Mouse (Mus musculus): ENCODE measurements at regions not wholly inside any gene's neighbourhood (a gene's known extent, or its start where the extent isn't known, plus 50 kb on each side); places are given as distances from the start of the nearest gene placed in this dataset.

DNA sequence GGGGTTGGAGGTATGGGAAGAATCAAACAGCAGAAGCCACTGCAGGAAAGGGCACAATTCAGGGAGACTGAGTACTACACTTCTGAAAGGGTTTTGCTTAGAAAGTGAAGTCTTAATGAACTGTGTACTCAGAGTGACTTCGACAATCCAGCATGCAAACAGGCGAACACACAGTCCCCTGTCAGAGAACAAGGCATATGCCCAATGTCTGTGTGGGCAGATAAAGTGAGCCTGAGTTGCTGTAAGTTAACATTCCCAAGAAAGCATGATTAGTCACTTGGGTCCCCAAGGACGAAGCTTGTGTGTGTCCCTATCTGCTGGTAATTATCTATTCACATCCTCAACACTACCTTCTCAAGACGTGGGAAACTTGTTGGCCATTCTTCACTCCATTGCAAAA, 115.2 kb upstream of the Nav3 start:
- Histone ChIP-seq H3K27me3 (ENCODE audit: insufficient read depth, low read length) (no peaks in the 10 kb centered on the region), H3K36me3 (ENCODE audit: insufficient read depth, low read length) (no peaks in the 10 kb centered on the region), H3K9me3 (ENCODE audit: low read length) (no peaks in the 10 kb centered on the region), H3K4me3 (replicated peaks; ENCODE audit: low read length) (no peak overlapping the region), H3K4me1 (replicated peaks; ENCODE audit: low read depth, low read length) (no peaks in the 10 kb centered on the region)
- TF ChIP-seq NANOG (IDR thresholded peaks at IDR 0.05; ENCODE audit: borderline replicate concordance, low read length) (no peak), POU5F1 (IDR thresholded peaks at IDR 0.05; ENCODE audit: borderline replicate concordance, low read length) (no peak), CTCF (conservative IDR thresholded peaks at IDR 0.05; ENCODE audit: low read length) (no peak)

DNA sequence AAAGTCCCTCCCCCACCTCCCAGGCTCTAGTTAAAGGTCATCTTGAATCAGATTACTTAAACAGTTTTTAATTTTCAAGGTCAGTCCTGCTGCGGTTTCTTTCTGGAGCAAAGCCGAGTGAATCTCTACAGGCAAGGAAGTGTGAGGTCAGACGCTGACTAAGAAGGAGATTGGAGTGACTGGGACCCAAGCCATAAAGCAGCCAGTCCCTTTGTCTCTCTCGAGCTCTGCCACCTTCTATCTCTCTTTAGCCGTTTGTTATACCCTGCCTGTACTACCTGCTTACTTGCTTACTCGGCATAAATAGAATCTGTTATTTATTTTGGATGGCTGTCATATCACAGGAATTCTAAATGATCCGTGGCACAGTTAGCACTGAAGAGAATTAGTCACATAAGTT, 117.5 kb upstream of the Nav3 start:
- Histone ChIP-seq H3K9me3 (ENCODE audit: low read length) (no peaks in the 10 kb centered on the region), H3K4me1 (replicated peaks; ENCODE audit: low read depth, low read length) (no peaks in the 10 kb centered on the region), H3K36me3 (ENCODE audit: insufficient read depth, low read length) (no peaks in the 10 kb centered on the region), H3K27me3 (ENCODE audit: insufficient read depth, low read length) (no peaks in the 10 kb centered on the region), H3K4me3 (replicated peaks; ENCODE audit: low read length) (no peak overlapping the region)
- TF ChIP-seq POU5F1 (IDR thresholded peaks at IDR 0.05; ENCODE audit: borderline replicate concordance, low read length) (no peak), CTCF (conservative IDR thresholded peaks at IDR 0.05; ENCODE audit: low read length) (no peak), NANOG (IDR thresholded peaks at IDR 0.05; ENCODE audit: borderline replicate concordance, low read length) (no peak)

DNA sequence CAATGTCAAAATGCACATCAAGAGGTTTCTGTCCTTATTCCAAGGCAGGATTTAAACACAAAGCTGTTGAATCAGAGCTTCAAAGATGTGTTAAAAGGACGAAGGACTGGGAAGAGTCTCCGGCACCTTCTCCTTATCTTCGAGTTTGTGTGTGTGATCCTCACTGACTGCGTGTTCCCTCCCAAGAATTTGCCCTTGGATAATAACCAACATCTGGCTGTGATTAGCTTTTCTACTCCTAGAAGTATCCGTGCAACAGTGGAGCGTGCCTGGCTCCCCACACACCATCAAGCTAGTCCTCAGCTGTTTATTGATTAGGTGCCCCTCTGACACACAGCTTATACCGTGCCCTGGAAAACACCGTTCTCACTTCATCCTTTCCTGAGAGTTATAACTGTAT, 130.0 kb upstream of the Nav3 start:
- Histone ChIP-seq H3K36me3 (ENCODE audit: insufficient read depth, low read length) (no peaks in the 10 kb centered on the region), H3K4me3 (replicated peaks; ENCODE audit: low read length) (no peak overlapping the region), H3K27me3 (ENCODE audit: insufficient read depth, low read length) (no peaks in the 10 kb centered on the region), H3K9me3 (ENCODE audit: low read length) (no peaks in the 10 kb centered on the region), H3K4me1 (replicated peaks; ENCODE audit: low read depth, low read length) (no peaks in the 10 kb centered on the region)
- no peak for TF ChIP-seq POU5F1 (IDR thresholded peaks at IDR 0.05; ENCODE audit: borderline replicate concordance, low read length)
- TF ChIP-seq CTCF (conservative IDR thresholded peaks at IDR 0.05; ENCODE audit: low read length): no peak
- no peak for TF ChIP-seq NANOG (IDR thresholded peaks at IDR 0.05; ENCODE audit: borderline replicate concordance, low read length)

DNA sequence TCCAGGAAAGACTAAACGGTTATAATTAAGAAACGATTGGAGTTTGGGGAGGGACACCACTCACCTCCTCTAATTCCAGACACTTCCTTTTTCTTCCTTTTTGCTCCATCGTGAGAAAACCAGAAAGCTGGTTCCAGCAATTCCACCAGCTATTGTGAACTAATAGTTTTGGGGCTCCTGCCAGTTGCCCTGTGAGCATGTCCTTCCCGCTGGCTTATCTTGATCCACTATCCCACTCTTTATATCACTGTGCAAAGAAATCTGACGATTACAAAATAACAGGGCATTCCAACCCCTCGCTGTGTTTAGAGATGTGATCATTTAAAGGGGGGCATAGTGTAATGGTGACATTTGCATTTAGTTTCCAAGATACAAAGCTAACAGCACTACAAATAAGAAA, 130.5 kb upstream of the Nav3 start:
- H3K27me3 ChIP-seq (ENCODE audit: insufficient read depth, low read length): no peaks in the 10 kb centered on the region
- no peak overlapping the region for H3K4me3 ChIP-seq (replicated peaks; ENCODE audit: low read length)
- H3K36me3 ChIP-seq (ENCODE audit: insufficient read depth, low read length): no peaks in the 10 kb centered on the region
- no peaks in the 10 kb centered on the region for H3K9me3 ChIP-seq (ENCODE audit: low read length)
- no peaks in the 10 kb centered on the region for H3K4me1 ChIP-seq (replicated peaks; ENCODE audit: low read depth, low read length)
- TF ChIP-seq CTCF (conservative IDR thresholded peaks at IDR 0.05; ENCODE audit: low read length) (no peak), POU5F1 (IDR thresholded peaks at IDR 0.05; ENCODE audit: borderline replicate concordance, low read length) (no peak), NANOG (IDR thresholded peaks at IDR 0.05; ENCODE audit: borderline replicate concordance, low read length) (no peak)

DNA sequence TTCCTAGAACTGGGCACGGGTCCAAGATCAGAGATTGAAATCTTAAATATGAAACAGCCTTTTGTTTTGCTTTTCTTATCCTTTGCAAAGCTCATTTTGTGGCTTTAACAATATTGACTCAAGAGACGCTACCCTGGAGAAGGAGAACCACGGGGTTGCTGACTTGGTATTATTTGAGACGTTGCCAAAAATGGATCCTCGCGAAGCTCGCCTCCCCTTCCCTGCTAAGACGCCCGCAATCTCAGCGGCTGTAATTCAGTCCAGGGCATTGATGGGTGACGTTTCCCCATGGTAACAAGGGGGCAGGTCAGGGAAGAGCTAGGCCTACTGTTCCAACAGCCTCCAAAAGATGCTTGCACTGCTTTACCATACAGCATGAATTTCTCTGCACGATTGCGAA, 131.5 kb upstream of the Nav3 start:
- H3K36me3 ChIP-seq (ENCODE audit: insufficient read depth, low read length): no peaks in the 10 kb centered on the region
- no peak overlapping the region for H3K4me3 ChIP-seq (replicated peaks; ENCODE audit: low read length)
- no peak for TF ChIP-seq CTCF (conservative IDR thresholded peaks at IDR 0.05; ENCODE audit: low read length)
- no peak for TF ChIP-seq NANOG (IDR thresholded peaks at IDR 0.05; ENCODE audit: borderline replicate concordance, low read length)
- no peak for TF ChIP-seq POU5F1 (IDR thresholded peaks at IDR 0.05; ENCODE audit: borderline replicate concordance, low read length)

DNA sequence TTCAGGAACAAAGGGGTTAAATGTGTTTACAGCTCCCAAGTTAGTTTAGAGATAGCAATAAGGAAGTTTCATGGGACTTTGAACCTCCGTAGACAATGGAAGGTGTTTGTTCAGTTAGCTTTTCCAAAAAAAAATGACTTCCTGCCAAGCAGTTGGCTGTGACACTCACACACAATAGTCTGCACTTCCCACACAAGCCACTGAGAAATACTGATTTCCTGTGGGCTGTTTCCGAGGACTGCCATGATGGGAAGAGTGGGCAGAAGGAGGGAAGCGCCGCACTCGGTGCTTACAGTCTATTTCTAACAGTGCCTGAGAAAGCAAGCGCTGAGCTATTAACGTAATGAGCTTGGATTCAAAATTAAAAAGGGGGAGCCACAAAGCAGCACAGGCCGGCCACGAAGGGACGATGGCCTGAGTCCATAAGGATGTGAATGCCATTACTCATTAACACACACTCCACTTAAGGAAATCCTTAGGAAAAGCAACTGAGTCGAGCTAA, 144.4 kb upstream of the Nav3 start:
- no peaks in the 10 kb centered on the region for H3K9me3 ChIP-seq (ENCODE audit: low read length)
- H3K27me3 ChIP-seq (ENCODE audit: insufficient read depth, low read length): no peaks in the 10 kb centered on the region
- no peak for TF ChIP-seq POU5F1 (IDR thresholded peaks at IDR 0.05; ENCODE audit: borderline replicate concordance, low read length)
- H3K36me3 ChIP-seq (ENCODE audit: insufficient read depth, low read length): no peaks in the 10 kb centered on the region
- no peak overlapping the region for H3K4me3 ChIP-seq (replicated peaks; ENCODE audit: low read length)
- no peaks in the 10 kb centered on the region for H3K4me1 ChIP-seq (replicated peaks; ENCODE audit: low read depth, low read length)

More for the DNA sequence above, 131.5 kb upstream of the Nav3 start:
- H3K27me3 ChIP-seq (ENCODE audit: insufficient read depth, low read length): no peaks in the 10 kb centered on the region
- no peaks in the 10 kb centered on the region for H3K4me1 ChIP-seq (replicated peaks; ENCODE audit: low read depth, low read length)
- H3K9me3 ChIP-seq (ENCODE audit: low read length): no peaks in the 10 kb centered on the region

DNA sequence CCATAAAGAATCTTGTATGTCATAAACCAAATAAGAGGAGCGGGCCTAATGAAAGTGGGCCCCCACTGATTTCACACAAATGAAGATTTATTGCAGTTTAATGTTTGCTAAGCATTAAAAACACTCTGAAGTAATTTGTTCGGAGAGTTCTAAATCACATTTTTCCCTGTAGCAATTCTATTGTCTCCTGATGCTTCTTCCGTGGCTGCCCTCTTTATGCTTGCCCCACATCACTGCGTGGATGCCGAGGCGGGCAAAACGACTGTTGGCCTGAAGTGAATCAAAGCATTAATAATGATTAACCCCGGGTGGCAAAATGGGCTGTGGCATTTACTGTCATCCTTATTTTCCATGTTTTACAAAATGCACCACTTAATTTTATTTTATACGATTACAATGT, 134.9 kb upstream of the E2f7 start:
- Histone ChIP-seq H3K4me1 (replicated peaks; ENCODE audit: low read depth, low read length) (no peaks in the 10 kb centered on the region), H3K9me3 (ENCODE audit: low read length) (peaks cover 11% of the 10 kb centered on the region; the same call in 1 of the 2 replicates), H3K4me3 (replicated peaks; ENCODE audit: low read length) (no peak overlapping the region), H3K36me3 (ENCODE audit: insufficient read depth, low read length) (no peaks in the 10 kb centered on the region), H3K27me3 (ENCODE audit: insufficient read depth, low read length) (no peaks in the 10 kb centered on the region)
- TF ChIP-seq CTCF (conservative IDR thresholded peaks at IDR 0.05; ENCODE audit: low read length): no peak
- no peak for TF ChIP-seq NANOG (IDR thresholded peaks at IDR 0.05; ENCODE audit: borderline replicate concordance, low read length)
- no peak for TF ChIP-seq POU5F1 (IDR thresholded peaks at IDR 0.05; ENCODE audit: borderline replicate concordance, low read length)

DNA sequence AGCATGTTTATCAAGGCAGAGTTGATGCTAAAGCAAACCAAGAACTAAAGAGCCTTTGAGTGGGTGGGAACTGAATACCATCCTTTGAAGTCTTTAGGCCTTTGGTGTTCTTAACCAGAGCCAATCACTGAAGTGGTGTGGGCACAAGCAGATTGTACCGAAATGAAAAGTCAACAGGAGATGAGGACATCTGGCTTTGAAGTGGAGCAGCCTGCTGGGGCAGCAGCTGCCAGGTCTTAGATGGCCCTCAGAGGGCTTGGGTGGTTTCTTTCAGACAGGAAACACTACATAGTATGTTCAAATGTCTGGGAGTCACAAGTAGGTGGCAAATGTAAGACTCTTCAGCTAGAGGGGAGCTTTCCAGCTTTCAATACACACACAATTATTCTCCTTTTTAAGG, 128.2 kb upstream of the E2f7 start:
- Histone ChIP-seq H3K9me3 (ENCODE audit: low read length) (peaks cover 11% of the 10 kb centered on the region; the same call in 1 of the 2 replicates), H3K36me3 (ENCODE audit: insufficient read depth, low read length) (no peaks in the 10 kb centered on the region), H3K4me3 (replicated peaks; ENCODE audit: low read length) (no peak overlapping the region), H3K4me1 (replicated peaks; ENCODE audit: low read depth, low read length) (no peaks in the 10 kb centered on the region), H3K27me3 (ENCODE audit: insufficient read depth, low read length) (no peaks in the 10 kb centered on the region)
- no peak for TF ChIP-seq POU5F1 (IDR thresholded peaks at IDR 0.05; ENCODE audit: borderline replicate concordance, low read length)
- TF ChIP-seq CTCF (conservative IDR thresholded peaks at IDR 0.05; ENCODE audit: low read length): no peak
- no peak for TF ChIP-seq NANOG (IDR thresholded peaks at IDR 0.05; ENCODE audit: borderline replicate concordance, low read length)

DNA sequence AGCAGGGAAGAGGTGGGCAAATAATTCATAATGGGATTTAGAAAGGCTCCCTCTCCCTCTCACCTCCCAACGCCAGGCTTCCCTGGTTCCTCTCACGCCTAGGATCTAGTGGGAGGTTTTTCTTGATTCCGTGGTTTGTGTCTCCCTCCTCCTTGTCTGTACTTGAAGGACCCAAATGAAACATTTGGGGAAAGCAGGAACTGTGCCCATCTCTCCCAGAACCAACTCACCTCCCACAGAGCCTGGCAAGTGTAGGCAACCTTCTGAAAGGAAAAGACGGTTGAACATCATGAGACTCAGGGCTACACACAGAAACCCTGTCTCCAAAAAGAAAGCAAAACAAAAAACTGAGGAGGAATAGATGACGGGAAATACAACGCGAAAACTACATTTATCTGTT, 126.0 kb upstream of the E2f7 start:
- Histone ChIP-seq H3K9me3 (ENCODE audit: low read length) (peaks cover 2% of the 10 kb centered on the region; the same call in 1 of the 2 replicates), H3K36me3 (ENCODE audit: insufficient read depth, low read length) (no peaks in the 10 kb centered on the region), H3K4me3 (replicated peaks; ENCODE audit: low read length) (no peak overlapping the region), H3K27me3 (ENCODE audit: insufficient read depth, low read length) (no peaks in the 10 kb centered on the region), H3K4me1 (replicated peaks; ENCODE audit: low read depth, low read length) (no peaks in the 10 kb centered on the region)
- TF ChIP-seq NANOG (IDR thresholded peaks at IDR 0.05; ENCODE audit: borderline replicate concordance, low read length) (no peak), CTCF (conservative IDR thresholded peaks at IDR 0.05; ENCODE audit: low read length) (no peak)

Measured in E14TG2a.4 (cell line).